16 mouse cellular contexts compared by ENCODE assay signal in genomic region chr15:102970740-102971139, GRCm38 (mm10). TPM values are rescaled to one million over a fixed set of nuclear protein-coding genes. Genes with fewer than 3 reads are reported as not detected.
A peak's percentile ranks its signal among the peaks of the same experiment; 100 is the strongest.
DNase-seq lines count a peak whose midpoint lies in the region; ATAC-seq and TF ChIP-seq lines count a peak whose summit lies in the region.
"Had no signal": no experiment of that assay in that cellular context is flagged by ENCODE, and none has a peak within 500 bp of the region (broad histone marks: within the 10 kb centered on the region; RNA-seq: fewer than 3 reads in every experiment).

No protein-coding gene starts in this region.

- TF ChIP-seq CTCF in heart, postnatal 0 days (IDR thresholded peaks at IDR 0.05; ENCODE audit: low read depth): 0 out of 2 replicates have a peak, but pooled peaks have one; percentile 4

- peaks cover 100% of the 10 kb centered on the region for H3K27me3 ChIP-seq in heart, postnatal 0 days (ENCODE audit: control insufficient read depth, insufficient read depth, low read length)

- H3K9ac ChIP-seq in heart, postnatal 0 days (replicated peaks; ENCODE audit: low read depth, low read length): no peak overlapping the region
- H3K9ac ChIP-seq: embryonic facial prominence, embryonic 13.5 days had no signal

- H3K4me3 ChIP-seq in heart, postnatal 0 days (ENCODE audit: low read depth, low read length): no peak overlapping the region
- H3K4me3 ChIP-seq: embryonic facial prominence, embryonic 13.5 days; megakaryocyte, embryonic 14.5 days had no signal

- H3K9me3 ChIP-seq in heart, postnatal 0 days (replicated peaks; ENCODE audit: control insufficient read depth, low read length): no peaks in the 10 kb centered on the region
- H3K9me3 ChIP-seq: embryonic facial prominence, embryonic 13.5 days; megakaryocyte, embryonic 14.5 days had no signal

- 5% methylated on average over 12 of the region's 12 CpGs for WGBS in heart, postnatal 0 days

- no peak for ATAC-seq in heart, postnatal 0 days (ENCODE audit: insufficient read depth, low read depth)

- no peaks in the 10 kb centered on the region for H3K36me3 ChIP-seq in heart, postnatal 0 days (replicated peaks; ENCODE audit: control insufficient read depth, insufficient read depth, low read length)
- H3K36me3 ChIP-seq: embryonic facial prominence, embryonic 13.5 days had no signal

- no peak overlapping the region for H3K4me2 ChIP-seq in heart, postnatal 0 days (ENCODE audit: low read depth, low read length)
- H3K4me2 ChIP-seq: embryonic facial prominence, embryonic 13.5 days had no signal

- no peak overlapping the region for H3K27ac ChIP-seq in heart, postnatal 0 days (ENCODE audit: low read depth)
- H3K27ac ChIP-seq: embryonic facial prominence, embryonic 13.5 days had no signal

- no peaks in the 10 kb centered on the region for H3K4me1 ChIP-seq in heart, postnatal 0 days (ENCODE audit: control insufficient read depth, insufficient read depth)

- DNase-seq in heart, postnatal 0 days (ENCODE audit: low spot score): no peak
- DNase-seq in heart, adult 9 months (ENCODE audit: low spot score in 2 of 2): no peak
- peak; percentile 23 for DNase-seq in right cerebral cortex, adult 18-20 months
- DNase-seq in right cerebral cortex, postnatal 10 days (ENCODE audit: low spot score in 2 of 2): no peak
- DNase-seq in kidney, postnatal 14 days: peak; percentile 62
- DNase-seq in B cell, adult 2 months: no peak
- no peak for DNase-seq in frontal cortex, postnatal 14 days (ENCODE audit: low spot score in 2 of 2)
- no peak for DNase-seq in testis, postnatal 10 days (ENCODE audit: low spot score)
- DNase-seq: adrenal gland, adult 8-10 months; cerebellum, adult 2 months had no signal

- TF ChIP-seq EP300 in heart, postnatal 0 days (IDR thresholded peaks at IDR 0.05; ENCODE audit: low read depth): no peak

RNA-seq across cellular contexts. Expression of gene Hoxc5, which starts 3.5 kb away (rescaled TPM):
- 0.15 TPM in 1 of 2 replicates, not detected in the other for total RNA-seq in heart, postnatal 0 days (2014; rRNA removed; ENCODE audit: low replicate concordance)
- polyA plus RNA-seq in heart, postnatal 0 days (2015; fragmentation: Nextera tagmentation; extraction: Ambion mirVana): not detected in 2 replicates
- polyA plus RNA-seq: frontal cortex, adult 2 months; liver, adult 2 months had no signal

RNA-seq across cellular contexts. Expression of gene Hoxc10, which starts 4.1 kb away (rescaled TPM):
- not detected in 2 replicates for total RNA-seq in heart, postnatal 0 days (2014; rRNA removed; ENCODE audit: low replicate concordance)
- polyA plus RNA-seq in heart, postnatal 0 days (2015; fragmentation: Nextera tagmentation; extraction: Ambion mirVana): not detected in 2 replicates
- total RNA-seq: liver, adult 2 months had no signal
- polyA plus RNA-seq: cerebellum, adult 2 months; frontal cortex, adult 2 months; heart, embryonic 16.5 days; liver, adult 2 months had no signal

RNA-seq across cellular contexts. Expression of gene Hoxc9, which starts 5.5 kb away (rescaled TPM):
- not detected in 2 replicates for total RNA-seq in heart, postnatal 0 days (2014; rRNA removed; ENCODE audit: low replicate concordance)
- not detected in 2 replicates for polyA plus RNA-seq in heart, postnatal 0 days (2015; fragmentation: Nextera tagmentation; extraction: Ambion mirVana)
- total RNA-seq: liver, adult 2 months had no signal
- polyA plus RNA-seq: cerebellum, adult 2 months; embryonic facial prominence, embryonic 13.5 days; frontal cortex, adult 2 months; heart, embryonic 16.5 days; liver, adult 2 months had no signal

RNA-seq across cellular contexts. Expression of gene Hoxc11, which starts 16.5 kb away (rescaled TPM):
- total RNA-seq in heart, postnatal 0 days (2014; rRNA removed; ENCODE audit: low replicate concordance): not detected in 2 replicates
- not detected in 2 replicates for polyA plus RNA-seq in heart, postnatal 0 days (2015; fragmentation: Nextera tagmentation; extraction: Ambion mirVana)
- total RNA-seq: adrenal gland, adult 8-10 months; ES-E14; liver, adult 2 months had no signal
- polyA plus RNA-seq: cerebellum, adult 2 months; embryonic facial prominence, embryonic 13.5 days; frontal cortex, adult 2 months; heart, embryonic 16.5 days; liver, adult 2 months had no signal

RNA-seq across cellular contexts. Expression of gene Hoxc8, which starts 19.7 kb away (rescaled TPM):
- not detected in 2 replicates for total RNA-seq in heart, postnatal 0 days (2014; rRNA removed; ENCODE audit: low replicate concordance)
- not detected in 2 replicates for polyA plus RNA-seq in heart, postnatal 0 days (2015; fragmentation: Nextera tagmentation; extraction: Ambion mirVana)
- total RNA-seq: liver, adult 2 months had no signal
- polyA plus RNA-seq: cerebellum, adult 2 months; embryonic facial prominence, embryonic 13.5 days; frontal cortex, adult 2 months; heart, embryonic 16.5 days; liver, adult 2 months had no signal

Comparison
In these comparisons a context has a peak if more than half of its experiments do, and no peak if none do; other contexts are left out.
1. DNase-seq: peak in right cerebral cortex, adult 18-20 months (single experiment) and kidney, postnatal 14 days (single experiment); none in heart, postnatal 0 days (single experiment), heart, adult 9 months (0 of 2), right cerebral cortex, postnatal 10 days (0 of 2), B cell, adult 2 months (0 of 2), frontal cortex, postnatal 14 days (0 of 2) and testis, postnatal 10 days (single experiment).